Mouse (Mus musculus) right cerebral cortex, postnatal 14 days (tissue): ENCODE results near the gene Cd68.
A peak's percentile ranks its signal among the peaks of the same experiment; 100 is the strongest.
"Not testable (repeated sequence)": the region's sequence is repeated elsewhere in the genome, so short reads cannot be mapped to it uniquely, and the experiment has no call there.

Source experiments
- DNase-seq: peaks from one replicate; pipeline ENCODE4 v3.0.0; 2022

Cd68 gene

DNA sequence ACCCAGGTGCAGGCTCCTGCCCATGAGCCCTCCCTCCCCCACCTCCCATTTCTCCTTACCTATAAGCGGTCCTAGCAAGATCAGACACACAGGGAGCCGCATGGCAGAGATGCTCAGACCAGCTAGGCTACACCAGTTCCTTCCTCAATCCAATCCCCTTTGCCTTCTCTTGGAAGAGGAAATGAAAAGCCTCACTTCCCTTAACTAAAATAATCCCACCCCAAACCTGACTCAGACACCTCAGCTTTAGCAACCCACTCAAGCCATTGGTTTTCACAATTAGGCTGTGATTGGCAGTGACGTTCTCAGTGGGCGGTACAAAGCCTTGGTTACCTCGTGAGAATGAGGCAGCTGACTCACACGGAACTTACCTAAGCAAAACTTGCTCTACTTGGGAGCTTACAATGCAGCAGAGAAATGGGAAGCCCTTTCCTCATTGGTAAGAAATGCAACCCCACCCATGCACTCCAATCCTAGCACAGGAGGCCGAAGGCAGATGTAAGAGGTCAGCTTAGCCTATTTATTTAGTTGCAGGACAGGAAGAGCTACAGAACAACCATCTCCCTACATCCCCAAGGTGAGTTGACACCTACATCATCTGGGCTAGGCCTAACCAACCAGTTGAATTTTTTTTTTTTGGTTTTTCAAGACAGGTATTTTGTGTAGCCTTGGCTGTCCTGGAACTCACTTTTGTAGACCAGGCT is at the start of gene Cd68:
Cd68 (minus strand) TSS at position 193 of the 704 bp plus-strand sequence.
- DNase-seq = peak; percentile 58

DNA sequence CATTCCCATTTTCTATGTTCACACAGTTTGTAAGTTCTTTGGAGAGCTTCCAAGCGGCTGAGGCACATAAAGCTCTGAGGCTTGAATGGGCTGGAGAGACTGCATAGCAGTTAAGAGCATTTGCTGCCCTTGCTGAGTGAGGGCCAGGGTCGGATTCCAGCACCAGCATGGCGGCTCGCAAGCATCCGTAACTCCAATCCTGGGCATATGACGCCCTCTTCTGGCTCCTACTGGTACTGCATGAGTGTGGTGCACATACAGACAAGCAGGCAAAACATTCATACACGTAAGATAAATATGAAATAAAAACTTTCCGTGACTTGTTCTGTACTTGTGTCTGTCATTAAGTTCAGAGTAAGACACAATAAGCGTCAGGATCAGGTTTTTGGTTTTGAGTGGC is 49.5 kb upstream of the Cd68 start:
- DNase-seq = peak; percentile 30

- no peak for DNase-seq
These were observed 48.8 kb upstream of the Cd68 start for GRCm38 (mm10) chr11:69714636-69715329.

- DNase-seq = no peak
These were observed 47.2 kb upstream of the Cd68 start for GRCm38 (mm10) chr11:69712954-69713672.

- no peak for DNase-seq
These were observed 45.1 kb upstream of the Cd68 start for GRCm38 (mm10) chr11:69711082-69711481.

DNA sequence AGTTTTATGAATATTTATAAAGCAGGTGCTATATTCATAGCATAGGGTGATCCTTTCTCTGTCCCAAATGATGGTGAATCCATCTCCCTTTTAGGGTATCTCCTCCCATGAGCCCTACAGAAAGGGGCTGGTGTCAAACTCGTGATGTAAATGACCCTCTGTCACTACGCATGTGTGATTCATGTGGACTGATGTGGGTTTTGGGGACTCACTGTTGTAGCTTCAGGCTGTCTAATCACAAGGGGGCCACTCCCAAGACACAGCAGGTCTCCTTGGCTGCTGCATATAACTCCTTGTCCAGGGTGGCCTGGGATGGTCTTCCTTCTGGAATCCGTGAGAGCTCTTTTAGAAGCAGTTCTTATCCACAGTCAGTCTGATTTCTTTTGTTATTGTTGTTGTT is 44.5 kb upstream of the Cd68 start:
- DNase-seq = no peak

GRCm38 (mm10) chr11:69709554-69710446 is 43.8 kb upstream of the Cd68 start:
- DNase-seq = no peak

- no peak for DNase-seq
These were observed 42.8 kb upstream of the Cd68 start for GRCm38 (mm10) chr11:69708614-69709265.

DNA sequence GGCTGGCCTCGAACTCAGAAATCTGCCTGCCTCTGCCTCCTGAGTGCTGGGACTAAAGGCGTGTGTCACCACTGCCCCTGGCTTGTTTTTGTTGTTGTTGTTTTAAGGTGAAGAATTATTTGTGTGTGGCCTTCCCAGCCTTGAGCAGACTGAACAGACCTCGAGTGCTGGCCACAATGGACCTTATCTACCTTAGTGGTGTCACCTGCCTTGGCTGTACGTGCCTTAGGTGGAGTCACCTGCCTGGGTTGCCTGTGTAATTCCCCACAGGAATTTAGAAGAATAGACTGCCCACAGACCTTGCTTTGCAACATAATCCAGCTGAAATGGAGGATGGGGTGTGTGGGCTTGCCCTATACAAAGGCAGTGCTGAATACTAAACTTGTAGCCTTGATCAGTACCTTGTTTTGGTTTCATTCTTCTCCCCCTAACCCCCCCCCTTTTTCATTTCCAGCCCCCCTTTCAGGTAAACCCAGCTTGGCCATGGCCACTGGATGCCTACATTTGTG is 42.0 kb upstream of the Cd68 start:
- no peak for DNase-seq

GRCm38 (mm10) chr11:69707480-69707847 is 41.5 kb upstream of the Cd68 start:
- no peak for DNase-seq

- no peak for DNase-seq
These were observed 41.0 kb upstream of the Cd68 start for GRCm38 (mm10) chr11:69706775-69707479.

- DNase-seq = no peak
These were observed 38.7 kb upstream of the Cd68 start for GRCm38 (mm10) chr11:69704613-69705010.

GRCm38 (mm10) chr11:69703814-69704612 is 38.1 kb upstream of the Cd68 start:
- no peak for DNase-seq

DNA sequence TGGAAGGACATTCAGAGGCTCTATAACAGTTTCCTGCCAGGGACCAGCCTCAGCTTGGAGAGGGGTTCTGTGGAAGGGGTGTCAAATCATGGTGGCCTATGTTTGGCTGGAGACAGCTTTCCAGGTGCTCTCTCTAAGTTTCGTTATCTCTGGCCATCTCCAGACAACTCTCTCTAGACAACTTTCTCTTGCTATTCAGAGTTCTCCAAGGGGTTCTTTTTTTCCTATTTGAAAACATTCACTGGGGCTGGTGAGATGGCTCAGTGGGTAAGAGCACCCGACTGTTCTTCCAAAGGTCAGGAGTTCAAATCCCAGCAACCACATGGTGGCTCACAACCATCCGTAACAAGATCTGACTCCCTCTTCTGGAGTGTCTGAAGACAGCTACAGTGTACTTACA is 37.4 kb upstream of the Cd68 start:
- not testable (repeated sequence) for DNase-seq

GRCm38 (mm10) chr11:69702886-69703285 is 36.9 kb upstream of the Cd68 start:
- not testable (repeated sequence) for DNase-seq

GRCm38 (mm10) chr11:69699595-69699994 is 33.6 kb upstream of the Cd68 start:
- DNase-seq = no peak

GRCm38 (mm10) chr11:69698574-69698973 is 32.6 kb upstream of the Cd68 start:
- DNase-seq = no peak

DNA sequence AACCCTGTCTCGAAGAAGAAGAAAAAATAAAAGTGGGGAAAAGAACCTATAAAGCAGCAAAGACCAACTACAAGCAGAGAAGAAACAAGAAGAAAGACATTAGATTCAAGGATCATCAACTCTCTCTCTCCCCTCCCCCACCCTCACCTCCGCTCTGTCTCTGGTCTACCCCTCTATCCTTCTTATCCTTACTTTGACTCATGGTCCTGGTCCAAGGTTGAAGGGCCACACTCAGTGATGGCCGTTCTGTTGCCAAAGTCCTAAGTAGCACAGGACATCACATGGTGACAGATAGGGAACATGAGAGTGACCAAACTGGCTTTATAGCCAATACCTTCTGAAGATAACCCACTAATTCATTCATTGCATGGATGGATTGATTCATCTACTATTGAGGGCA is 31.4 kb upstream of the Cd68 start:
- no peak for DNase-seq

GRCm38 (mm10) chr11:69695361-69696181 is 29.6 kb upstream of the Cd68 start, which contains the start of the genes Tnfsf12 and Tnfsfm13:
Gene Tnfsf12 (minus strand): TSS chr11:69695849.
Gene Tnfsfm13 (minus strand): TSS chr11:69696098.
- DNase-seq = peak; percentile 52

DNA sequence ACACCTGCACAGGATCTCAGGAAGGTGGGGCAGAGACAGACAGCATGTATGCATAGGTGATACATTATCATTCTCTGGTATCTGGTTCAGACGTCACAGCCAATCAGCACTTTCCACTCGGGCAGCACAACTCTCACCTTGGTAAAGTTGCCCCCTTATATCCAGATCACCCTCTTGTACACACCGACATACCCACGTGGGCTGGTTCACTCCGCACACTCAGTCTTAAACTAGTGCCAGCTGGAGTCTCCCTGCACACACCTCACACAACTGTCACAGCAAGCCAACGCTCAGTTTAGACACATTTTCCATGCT is 29.1 kb upstream of the Cd68 start:
- DNase-seq = no peak
